Mouse (Mus musculus) embryonic facial prominence, embryonic 11.5 days (tissue): ENCODE data around the gene Myoz1. TPM values are rescaled to one million over a fixed set of nuclear protein-coding genes. Genes with fewer than 3 reads are reported as not detected.

Experiments used
- microRNA-seq: library from miRNA; unstranded; fragments of <30 nt; microRNA quantifications from one replicate; pipeline ENCODE4, GENCODE M21; 2016; ENCODE audit warnings: borderline number of aligned reads
- polyA plus RNA-seq: library from polyadenylated mRNA; unstranded; fragments of >200 nt; fragmentation: Nextera tagmentation; extraction: Ambion mirVana; gene quantifications from 2 replicates; pipeline ENCODE4 v1.2.1, GENCODE M21; 2014

Gene Myoz1
- polyA plus RNA-seq, 1 experiment from 2014 or later = 0.58 TPM

Small RNA genes within 50 kb of the gene (microRNA-seq; reads per million reads assigned to microRNA genes)
- gene Mir6946 = not detected

Other genes starting within 250 kb of the Myoz1 start
- gene Cfap70, start 204.3 kb downstream of the Myoz1 start, polyA plus RNA-seq = 0.31 and 0.46 TPM in 2 replicates
- 27.8 and 30.0 TPM in 2 replicates for gene Anxa7, start 176.4 kb downstream of the Myoz1 start, polyA plus RNA-seq
- 0.53 and 0.66 TPM in 2 replicates for gene Mss51, start 159.6 kb downstream of the Myoz1 start, polyA plus RNA-seq
- gene Ppp3cb, start 110.0 kb downstream of the Myoz1 start, polyA plus RNA-seq = 54.6 and 62.5 TPM in 2 replicates
- gene Usp54, start 15.5 kb downstream of the Myoz1 start, polyA plus RNA-seq = 12.6 and 14.4 TPM in 2 replicates
- gene Synpo2l, start 11.8 kb upstream of the Myoz1 start, polyA plus RNA-seq = 1.6 and 2.2 TPM in 2 replicates
- gene Sec24c, start 17.8 kb upstream of the Myoz1 start, polyA plus RNA-seq = 73.7 and 76.8 TPM in 2 replicates
- 19.9 and 21.0 TPM in 2 replicates for gene Fut11, start 38.4 kb upstream of the Myoz1 start, polyA plus RNA-seq
- gene Chchd1, start 46.5 kb upstream of the Myoz1 start, polyA plus RNA-seq = 254 and 257 TPM in 2 replicates
- 21.6 and 24.3 TPM in 2 replicates for gene Zswim8, start 51.0 kb upstream of the Myoz1 start, polyA plus RNA-seq
- 23.3 and 24.5 TPM in 2 replicates for gene Ndst2, start 78.0 kb upstream of the Myoz1 start, polyA plus RNA-seq
- gene Camk2g, start 137.5 kb upstream of the Myoz1 start, polyA plus RNA-seq = 47.1 and 58.4 TPM in 2 replicates
- 0.83 and 1.0 TPM in 2 replicates for gene Plau, start 180.1 kb upstream of the Myoz1 start, polyA plus RNA-seq